Mouse (Mus musculus) embryonic fibroblast, embryonic 13.5 days (primary cell): Measurements from ENCODE around the gene Pofut2.

ENCODE experiments used
- CTCF ChIP-seq: IDR thresholded peaks from 2 replicates; pipeline ENCODE4 v1.5.1; 2011; ENCODE audit warnings: mild to moderate bottlenecking, control low read depth, low read length, moderate library complexity, borderline replicate concordance; ENCODE audit not compliant: insufficient read depth
- POLR2A ChIP-seq: IDR thresholded peaks from 2 replicates; pipeline ENCODE4 v1.6.1; 2011; ENCODE audit warnings: low read depth, mild to moderate bottlenecking, control low read depth, low read length, moderate library complexity

DNA sequence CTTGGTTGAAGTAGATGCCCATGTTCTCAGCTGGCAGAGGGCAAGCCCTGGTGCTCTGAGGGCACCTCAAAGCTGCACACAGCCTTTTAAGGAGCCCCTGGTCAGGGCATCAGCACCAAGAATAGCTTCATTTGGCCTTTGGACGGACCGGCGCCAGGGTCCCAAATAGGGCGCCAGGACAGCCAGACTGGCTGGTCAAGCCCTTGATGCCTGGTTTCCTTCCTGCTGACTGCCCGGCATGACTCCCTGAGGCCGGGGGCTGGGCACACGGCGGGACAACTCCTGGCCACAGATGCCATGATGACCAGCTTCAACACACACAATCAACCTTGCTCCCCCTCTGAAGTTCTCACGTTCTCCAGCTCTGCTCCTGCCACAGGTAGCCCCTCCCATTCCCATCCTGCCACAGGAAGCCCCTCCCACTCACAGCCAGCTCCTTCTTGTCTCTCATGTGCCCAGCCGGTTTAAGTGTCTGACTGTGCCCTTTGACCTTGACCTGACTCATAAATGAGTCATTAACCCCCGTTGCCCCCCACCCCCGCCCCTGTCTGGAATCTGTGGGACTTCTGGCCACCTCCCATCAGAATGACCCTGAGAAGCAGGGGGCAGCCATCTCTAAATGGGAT, 23.9 kb upstream of the Pofut2 start:
- TF ChIP-seq CTCF (no peak), POLR2A (no peak)
